Mouse (Mus musculus) lung, adult 2 months (tissue): ENCODE measurements at regions not wholly inside any gene's neighbourhood (a gene's known extent, or its start where the extent isn't known, plus 50 kb on each side); places are given as distances from the start of the nearest gene placed in this dataset.

Experiments
- CTCF ChIP-seq: fragments of 200-500 bp; IDR thresholded peaks from 2 replicates; pipeline ENCODE4 v1.5.1; 2011; ENCODE audit warnings: mild to moderate bottlenecking, low read length, control low read depth; ENCODE audit not compliant: insufficient read depth
- POLR2A ChIP-seq: fragments of 200-500 bp; IDR thresholded peaks from 2 replicates; pipeline ENCODE4 v1.6.1; 2011; ENCODE audit warnings: low read depth, mild to moderate bottlenecking, control low read depth, low read length, borderline replicate concordance; ENCODE audit errors: extremely low read depth

DNA sequence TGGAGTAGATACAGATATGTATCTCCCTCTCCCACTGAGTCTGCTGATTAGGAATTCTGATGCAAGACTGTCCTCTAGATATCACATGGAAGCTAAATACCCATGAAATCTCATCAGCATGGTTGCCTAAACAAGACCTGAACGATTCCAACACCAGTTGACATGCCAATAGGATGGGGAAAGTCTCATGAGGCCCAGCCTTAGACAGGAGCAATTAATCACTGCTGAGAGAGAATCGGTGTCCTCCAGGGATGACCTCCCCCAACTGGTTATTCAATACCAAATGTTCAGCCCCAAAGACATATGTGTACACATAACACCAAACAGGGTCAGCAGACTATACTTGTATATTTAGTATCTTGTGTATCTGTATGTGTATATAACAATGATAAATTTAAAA is 314.5 kb upstream of the Pkdcc start:
- TF ChIP-seq CTCF = no peak
- TF ChIP-seq POLR2A = no peak
